Mouse (Mus musculus) forelimb bud, embryonic 11.5 days (tissue): ENCODE measurements at regions not wholly inside any gene's neighbourhood (a gene's known extent, or its start where the extent isn't known, plus 50 kb on each side); places are given as distances from the start of the nearest gene placed in this dataset.

Experiments
- DNase-seq: peaks from one replicate; pipeline ENCODE4 v3.0.0-alpha.2; 2012; ENCODE audit warnings: low read depth, low spot score

- no peak for DNase-seq
These were observed 360.0 kb upstream of the Meox2 start for GRCm38 (mm10) chr12:36748345-36748744.

GRCm38 (mm10) chr12:36765315-36766058, 342.9 kb upstream of the Meox2 start:
- no peak for DNase-seq

GRCm38 (mm10) chr12:36766167-36766566, 342.2 kb upstream of the Meox2 start:
- DNase-seq: no peak

GRCm38 (mm10) chr12:36780761-36781160, 327.6 kb upstream of the Meox2 start:
- no peak for DNase-seq

GRCm38 (mm10) chr12:36790866-36791265, 317.5 kb upstream of the Meox2 start:
- DNase-seq: peak; percentile 80

GRCm38 (mm10) chr12:36791430-36791829, 316.9 kb upstream of the Meox2 start:
- DNase-seq: peak; percentile 80

GRCm38 (mm10) chr12:36792205-36792604, 316.1 kb upstream of the Meox2 start:
- DNase-seq: peak; percentile 48

- DNase-seq: peak; percentile 94
These were observed 314.5 kb upstream of the Meox2 start for GRCm38 (mm10) chr12:36793799-36794198.

GRCm38 (mm10) chr12:36796201-36796600, 312.1 kb upstream of the Meox2 start:
- DNase-seq: peak; percentile 46

- no peak for DNase-seq
These were observed 290.4 kb upstream of the Meox2 start for GRCm38 (mm10) chr12:36817938-36818337.

- no peak for DNase-seq
These were observed 289.5 kb upstream of the Meox2 start for GRCm38 (mm10) chr12:36818852-36819251.

- peak; percentile 54 for DNase-seq
These were observed 281.6 kb upstream of the Meox2 start for GRCm38 (mm10) chr12:36826766-36827165.

- DNase-seq: peak; percentile 35
These were observed 276.9 kb upstream of the Meox2 start for GRCm38 (mm10) chr12:36831307-36831997.

GRCm38 (mm10) chr12:36842957-36843356, 265.4 kb upstream of the Meox2 start:
- DNase-seq: no peak

- no peak for DNase-seq
These were observed 263.2 kb upstream of the Meox2 start for GRCm38 (mm10) chr12:36845130-36845529.

- no peak for DNase-seq
These were observed 259.3 kb upstream of the Meox2 start for GRCm38 (mm10) chr12:36849086-36849485.

- DNase-seq: no peak
These were observed 245.2 kb upstream of the Meox2 start for GRCm38 (mm10) chr12:36863113-36863512.

GRCm38 (mm10) chr12:36880724-36881123, 227.6 kb upstream of the Meox2 start:
- no peak for DNase-seq

GRCm38 (mm10) chr12:36913364-36913763, 195.0 kb upstream of the Meox2 start:
- no peak for DNase-seq

- DNase-seq: no peak
These were observed 190.7 kb upstream of the Meox2 start for GRCm38 (mm10) chr12:36917576-36918106.

GRCm38 (mm10) chr12:36918294-36918876, 190.0 kb upstream of the Meox2 start:
- DNase-seq: no peak

- DNase-seq: no peak
These were observed 184.8 kb upstream of the Meox2 start for GRCm38 (mm10) chr12:36923558-36923957.
